Mouse (Mus musculus) lung, embryonic 14.5 days (tissue): Measurements from ENCODE around the gene Plpp3. TPM values are rescaled to one million over a fixed set of nuclear protein-coding genes. Genes with fewer than 3 reads are reported as not detected.

Source experiments
- ATAC-seq: fragments of 200-750 bp; cut with Nextera tagmentation; 2 replicates; pipeline ENCODE4 v1.8.0; 2017; ENCODE audit warnings: mild to moderate bottlenecking, moderate TSS enrichment, moderate library complexity; ENCODE audit not compliant: insufficient read depth
- DNase-seq: peaks from one replicate; pipeline ENCODE4 v3.0.0-alpha.2; 2015
- H3K27ac ChIP-seq: fragments of 300-500 bp; sonication (generic); 2 replicates; pipeline ENCODE4 v1.5.1; 2014; ENCODE audit warnings: low read depth, mild to moderate bottlenecking, moderate library complexity
- H3K27me3 ChIP-seq: fragments of 300-500 bp; sonication (generic); 2 replicates; pipeline ENCODE4 v1.6.1; 2014; ENCODE audit warnings: low read length, control low read depth; ENCODE audit not compliant: insufficient read depth
- H3K36me3 ChIP-seq: fragments of 300-500 bp; sonication (generic); 2 replicates; pipeline ENCODE4 v1.6.1; 2014; ENCODE audit warnings: control low read depth; ENCODE audit not compliant: insufficient read depth
- H3K4me1 ChIP-seq: fragments of 300-500 bp; sonication (generic); 2 replicates; pipeline ENCODE4 v1.6.1; 2014; ENCODE audit warnings: antibody characterized with exemption, control low read depth; ENCODE audit not compliant: insufficient read depth
- H3K4me2 ChIP-seq: fragments of 300-500 bp; sonication (generic); 2 replicates; pipeline ENCODE4 v1.6.1; 2014; ENCODE audit warnings: mild to moderate bottlenecking
- H3K4me3 ChIP-seq: fragments of 300-500 bp; sonication (generic); 2 replicates; pipeline ENCODE4 v1.5.1; 2014; ENCODE audit warnings: low read depth, low read length
- H3K9ac ChIP-seq: fragments of 300-500 bp; sonication (generic); 2 replicates; pipeline ENCODE4 v1.6.1; 2014
- H3K9me3 ChIP-seq: fragments of 300-500 bp; sonication (generic); 2 replicates; pipeline ENCODE4 v1.6.1; 2016; ENCODE audit warnings: low read depth, low read length, control low read depth
- CTCF ChIP-seq: IDR thresholded peaks from 2 replicates; pipeline ENCODE4 v1.5.1; 2016; ENCODE audit warnings: antibody characterized with exemption, low read depth
- WGBS: fragments of 180-500 bp; shearing (Covaris S2); extraction: QIAGEN DNeasy Blood & Tissue Kit; methylation state at CpG from one replicate; pipeline ENCODE4 v1.1.7; 2014; 5-methylcytosine and 5-hydroxymethylcytosine counted together
- polyA plus RNA-seq: library from polyadenylated mRNA; unstranded; fragments of >200 nt; fragmentation: Nextera tagmentation; extraction: Ambion mirVana; gene quantifications from 2 replicates; pipeline ENCODE4 v1.2.1, GENCODE M21; 2014

Plpp3 gene
- polyA plus RNA-seq, 1 experiment from 2014 or later, result 64.8 TPM

DNA sequence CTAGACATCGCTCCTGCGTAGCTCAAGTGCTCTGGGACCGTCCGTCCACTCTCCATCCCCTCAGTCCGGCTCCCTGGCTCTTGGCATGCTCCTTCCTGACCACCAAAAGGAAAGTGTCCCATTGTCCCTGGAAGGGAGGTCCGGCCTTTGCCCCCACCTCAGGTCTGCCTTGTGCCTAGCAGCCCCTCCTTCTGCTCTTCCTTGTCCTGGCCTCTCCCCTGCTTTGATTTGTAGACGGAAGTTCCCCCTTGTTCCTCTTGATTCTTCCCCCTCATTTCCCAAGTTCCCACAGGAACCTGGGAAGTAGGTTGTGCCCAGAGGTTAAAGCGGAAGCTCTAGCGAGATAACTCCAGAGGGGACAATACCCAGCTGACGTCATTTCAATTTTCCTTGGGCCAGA lies 61.1 kb downstream of the Plpp3 start:
- no peak for ATAC-seq
- TF ChIP-seq CTCF, result no peak
- DNase-seq, result peak; percentile 21
- 74% methylated on average over 10 of the region's 10 CpGs for WGBS
- H3K4me1 ChIP-seq, result peaks cover 4% of the 10 kb centered on the region; the same call in 1 of the 2 replicates
- peaks cover 69% of the 10 kb centered on the region for H3K36me3 ChIP-seq
- no peaks in the 10 kb centered on the region for H3K27me3 ChIP-seq
- H3K27ac ChIP-seq, result no peak overlapping the region; the same call in 1 of the 2 replicates
- H3K4me3 ChIP-seq, result no peak overlapping the region
- H3K4me2 ChIP-seq, result no peak overlapping the region
- no peak overlapping the region for H3K9ac ChIP-seq
- H3K9me3 ChIP-seq, result no peaks in the 10 kb centered on the region

DNA sequence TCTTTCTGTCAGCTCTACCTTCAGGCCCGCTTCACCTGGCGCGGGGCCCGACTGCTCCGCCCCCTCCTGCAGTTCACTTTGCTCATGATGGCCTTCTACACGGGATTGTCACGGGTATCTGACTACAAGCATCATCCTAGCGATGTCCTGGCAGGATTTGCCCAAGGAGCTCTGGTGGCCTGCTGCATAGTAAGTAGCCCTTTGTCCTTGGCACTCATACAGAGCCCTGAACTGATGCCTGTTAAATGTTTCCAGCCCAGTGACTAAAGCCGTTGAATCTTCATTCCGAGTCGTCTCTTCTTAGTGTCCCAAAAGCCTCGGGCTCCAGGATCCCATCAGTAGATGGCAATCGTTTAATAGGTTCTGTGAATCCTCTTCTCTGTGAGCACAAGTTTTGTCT lies 62.2 kb downstream of the Plpp3 start:
- 91% methylated on average over 13 of the region's 13 CpGs for WGBS
- ATAC-seq (no peak), DNase-seq (no peak)
- TF ChIP-seq CTCF, result no peak
- H3K9ac ChIP-seq, result no peak overlapping the region
- H3K9me3 ChIP-seq, result no peaks in the 10 kb centered on the region
- H3K27ac ChIP-seq, result no peak overlapping the region
- H3K4me1 ChIP-seq, result peaks cover 4% of the 10 kb centered on the region; the same call in 1 of the 2 replicates
- H3K27me3 ChIP-seq, result no peaks in the 10 kb centered on the region
- H3K36me3 ChIP-seq, result peaks cover 71% of the 10 kb centered on the region
- H3K4me3 ChIP-seq, result no peak overlapping the region
- H3K4me2 ChIP-seq, result no peak overlapping the region

DNA sequence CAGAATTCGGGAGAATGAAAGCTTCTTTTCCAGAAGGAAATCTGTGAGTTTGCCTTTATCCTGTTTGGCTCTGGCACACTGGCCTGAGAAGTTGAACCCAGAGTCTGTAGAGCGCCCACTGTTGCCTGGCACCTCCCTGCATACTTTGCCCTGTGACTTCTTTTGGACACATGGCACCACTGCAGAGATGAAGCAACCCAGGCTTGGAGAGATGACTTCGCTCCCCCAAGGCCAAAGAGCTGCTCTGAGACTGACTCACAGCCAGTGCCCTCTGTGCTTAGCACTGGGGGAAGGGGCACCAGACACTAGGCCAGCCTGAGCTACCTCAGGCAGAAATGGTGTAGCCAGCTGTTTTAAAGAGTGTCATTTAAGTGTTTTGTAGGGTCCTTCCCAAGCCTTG lies 63.7 kb downstream of the Plpp3 start:
- 90% methylated on average over 3 of the region's 3 CpGs for WGBS
- no peak for TF ChIP-seq CTCF

DNA sequence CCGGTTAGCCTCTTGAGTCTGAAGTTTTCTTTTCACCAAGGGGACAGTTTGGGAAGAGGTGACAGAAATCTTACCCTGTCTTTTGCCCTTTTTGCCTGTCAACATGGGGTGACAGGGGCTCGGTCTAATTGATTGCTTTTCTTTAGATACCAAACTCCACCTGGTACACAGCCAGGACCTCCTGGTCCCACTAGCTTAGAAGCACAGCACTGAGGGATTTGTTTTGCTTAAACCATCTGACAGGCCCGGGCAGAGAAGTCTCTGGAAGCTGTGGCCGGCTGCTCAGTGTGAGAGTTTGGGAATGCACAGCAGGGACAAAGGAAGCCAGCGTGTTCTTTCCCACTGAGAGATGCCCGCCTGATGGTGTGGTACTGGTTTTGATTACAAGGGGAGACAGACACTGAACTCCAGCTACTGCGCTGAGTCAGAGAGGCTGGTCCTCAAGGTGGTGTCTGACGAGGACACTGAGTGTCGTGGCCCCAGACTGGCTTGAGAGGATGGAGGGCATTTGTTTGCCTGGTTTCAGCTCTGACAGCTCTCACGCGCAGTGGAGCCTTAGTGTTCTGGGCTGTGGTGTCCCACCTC lies 64.2 kb downstream of the Plpp3 start:
- Histone ChIP-seq H3K9ac (no peak overlapping the region), H3K4me3 (no peak overlapping the region), H3K36me3 (peaks cover 79% of the 10 kb centered on the region), H3K4me1 (no peaks in the 10 kb centered on the region), H3K9me3 (no peaks in the 10 kb centered on the region), H3K4me2 (no peak overlapping the region), H3K27ac (no peak overlapping the region), H3K27me3 (no peaks in the 10 kb centered on the region)
- TF ChIP-seq CTCF, result no peak
- WGBS, result 66% methylated on average over 11 of the region's 11 CpGs
- ATAC-seq (no peak), DNase-seq (no peak)

More for the DNA sequence above, 63.7 kb downstream of the Plpp3 start:
- H3K27me3 ChIP-seq, result no peaks in the 10 kb centered on the region
- DNase-seq, result no peak
- H3K9ac ChIP-seq, result no peak overlapping the region
- 0 out of 2 replicates have a peak, but pooled peaks cover 3% of the 10 kb centered on the region for H3K4me1 ChIP-seq
- H3K27ac ChIP-seq, result no peak overlapping the region
- no peaks in the 10 kb centered on the region for H3K9me3 ChIP-seq
- H3K4me3 ChIP-seq, result no peak overlapping the region
- no peak overlapping the region for H3K4me2 ChIP-seq
- peaks cover 78% of the 10 kb centered on the region for H3K36me3 ChIP-seq
- ATAC-seq, result no peak

DNA sequence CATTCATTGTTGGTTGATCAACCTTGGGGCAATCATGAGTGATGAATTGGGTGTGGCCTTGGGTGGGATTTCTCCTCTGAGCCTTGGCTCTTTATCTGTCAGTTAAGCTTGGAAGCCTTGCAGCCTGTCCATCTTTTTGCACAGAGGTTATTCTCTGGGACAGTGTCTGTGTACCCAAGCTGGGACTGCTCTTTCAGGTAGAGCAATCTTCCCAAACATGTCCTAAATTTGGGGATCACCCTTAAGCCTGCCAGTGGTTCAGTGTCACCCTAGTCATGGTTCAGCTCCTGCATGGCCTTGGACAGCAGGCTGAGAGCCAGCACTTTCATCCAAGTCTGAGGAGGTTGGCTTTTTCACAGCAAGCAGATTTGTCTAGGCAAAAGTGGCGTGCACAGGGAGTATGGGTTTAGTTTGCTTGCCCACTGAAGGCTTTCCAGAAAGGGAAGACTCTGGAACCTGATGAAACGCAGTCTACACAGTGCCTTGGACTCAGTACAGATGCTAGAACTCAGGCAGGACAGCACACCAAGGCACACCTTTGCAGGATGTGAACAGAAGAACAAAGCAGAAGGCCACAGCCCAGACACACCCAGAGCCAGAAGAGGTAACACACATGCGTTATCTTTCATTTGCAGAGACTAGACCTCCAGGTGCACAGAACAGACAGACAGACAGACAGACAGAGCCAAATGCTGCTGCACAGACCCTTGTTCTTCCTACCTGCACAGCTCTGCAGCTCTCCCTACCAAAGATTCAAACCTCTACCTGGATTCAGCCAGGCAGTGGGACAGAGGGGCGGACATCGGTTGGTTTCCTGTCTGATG lies 66.2 kb downstream of the Plpp3 start:
- ATAC-seq (no peak), DNase-seq (no peak)
- Histone ChIP-seq H3K27me3 (no peaks in the 10 kb centered on the region), H3K4me2 (no peak overlapping the region), H3K4me1 (no peaks in the 10 kb centered on the region), H3K9ac (no peak overlapping the region), H3K27ac (peak overlapping the region; percentile 36; the same call in 1 of the 2 replicates), H3K9me3 (no peaks in the 10 kb centered on the region), H3K36me3 (peaks cover 93% of the 10 kb centered on the region), H3K4me3 (no peak overlapping the region)
- WGBS, result 69% methylated on average over 5 of the region's 5 CpGs
- TF ChIP-seq CTCF, result no peak

DNA sequence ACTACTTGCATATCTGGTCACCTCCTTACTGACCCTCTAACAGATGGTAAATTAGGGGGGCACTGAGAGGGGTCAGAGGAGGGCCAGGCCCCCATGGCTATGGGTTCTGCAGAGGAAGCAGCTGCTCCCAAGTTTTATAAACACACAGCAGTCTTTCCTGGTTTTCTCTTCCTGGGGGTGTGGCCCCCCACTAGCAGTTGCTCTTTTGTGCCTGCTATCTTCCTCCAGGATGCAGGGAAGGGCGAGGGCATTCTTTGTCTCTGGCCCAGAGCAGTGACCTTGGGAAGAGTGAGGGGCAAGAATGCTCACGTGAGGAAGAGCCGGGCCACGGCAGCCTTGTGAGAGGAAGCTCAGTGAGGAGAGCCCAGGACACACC lies 66.8 kb downstream of the Plpp3 start:
- H3K4me2 ChIP-seq, result no peak overlapping the region
- H3K27me3 ChIP-seq, result no peaks in the 10 kb centered on the region
- H3K4me3 ChIP-seq, result no peak overlapping the region
- H3K9me3 ChIP-seq, result no peaks in the 10 kb centered on the region
- ATAC-seq, result peak; percentile 71
- 0 out of 2 replicates have a peak overlapping the region, but pooled peaks have one; percentile 36 for H3K27ac ChIP-seq
- WGBS, result 48% methylated on average over 4 of the region's 4 CpGs
- no peak for TF ChIP-seq CTCF
- H3K4me1 ChIP-seq, result no peaks in the 10 kb centered on the region
- peaks cover 96% of the 10 kb centered on the region for H3K36me3 ChIP-seq
- no peak overlapping the region for H3K9ac ChIP-seq
- DNase-seq, result peak; percentile 61

DNA sequence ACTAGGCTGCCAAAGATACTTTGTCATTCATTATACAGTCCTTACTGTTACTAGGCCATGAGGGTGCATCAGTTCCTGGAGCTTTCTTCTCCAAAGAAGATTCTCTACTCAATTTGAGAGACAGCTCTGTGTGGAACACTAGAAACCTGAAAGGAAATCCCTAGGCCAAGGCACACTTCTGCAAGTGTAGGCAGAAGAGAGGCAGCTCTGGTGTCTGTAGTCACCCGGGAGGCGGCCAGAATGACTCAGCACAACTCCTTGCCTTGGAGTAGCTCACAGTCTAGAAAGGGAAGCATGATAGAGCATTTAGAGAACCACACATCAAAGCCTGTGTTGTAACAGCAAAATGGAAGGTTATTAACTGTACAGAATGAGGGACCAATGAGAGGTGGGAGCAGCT lies 68.4 kb downstream of the Plpp3 start:
- Histone ChIP-seq H3K36me3 (peaks cover 92% of the 10 kb centered on the region), H3K4me2 (no peak overlapping the region), H3K4me1 (no peaks in the 10 kb centered on the region), H3K9me3 (no peaks in the 10 kb centered on the region), H3K27ac (no peak overlapping the region), H3K27me3 (no peaks in the 10 kb centered on the region), H3K9ac (no peak overlapping the region), H3K4me3 (no peak overlapping the region)
- no peak for TF ChIP-seq CTCF
- ATAC-seq (no peak), DNase-seq (peak; percentile 47)
- 46% methylated on average over 2 of the region's 2 CpGs for WGBS
